Mouse (Mus musculus): ENCODE measurements around the gene Cc2d1a. TPM values are rescaled to one million over a fixed set of nuclear protein-coding genes. Genes with fewer than 3 reads are reported as not detected.

Cc2d1a gene
- total RNA-seq, 1 experiment: 17.7 TPM

DNA sequence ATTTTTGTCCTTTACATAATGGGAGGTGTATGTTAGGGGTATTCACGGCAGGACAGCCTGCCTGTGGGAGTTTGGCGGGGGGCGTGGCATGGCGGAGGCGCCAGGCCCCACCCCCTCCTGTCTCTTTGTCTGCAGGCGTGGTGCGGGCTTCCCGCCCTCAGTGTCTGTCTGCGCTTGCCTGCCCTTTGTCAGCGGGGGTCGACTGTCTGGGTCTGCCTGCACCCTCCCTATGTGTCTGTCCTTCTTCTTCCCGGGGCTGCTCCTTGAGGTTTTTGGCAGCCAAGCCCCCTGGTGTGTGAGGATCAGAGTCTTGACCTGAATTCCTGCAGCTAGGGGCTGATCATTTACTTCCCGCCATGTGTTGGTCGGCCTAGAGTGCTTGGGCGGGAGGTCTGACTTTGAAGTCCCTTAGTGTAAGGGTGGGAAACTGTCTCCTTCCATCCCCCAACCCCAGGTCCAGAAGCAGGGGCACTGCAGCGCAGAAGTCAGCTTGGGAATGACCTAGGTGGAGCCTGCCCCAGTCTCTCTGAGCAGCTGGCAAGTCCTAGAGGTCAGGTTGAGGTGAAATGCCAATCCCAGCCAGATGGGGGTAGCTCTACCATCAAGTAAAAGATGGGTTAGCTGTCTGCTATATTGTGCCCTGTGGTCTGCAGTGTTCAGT, 32.9 kb upstream of the Cc2d1a start:
- Histone ChIP-seq H3K9me3 (ENCODE audit: control insufficient read depth, insufficient read depth, low read depth, low read length) (no peaks in the 10 kb centered on the region), H3K4me3 (ENCODE audit: insufficient read depth in 1 of 2, low read depth in 1 of 2, low read length in 2 of 2, poor library complexity in 1 of 2, severe bottlenecking in 1 of 2) (peak overlapping the region; percentile 46), H3K9ac (ENCODE audit: insufficient read depth, low read depth, low read length, poor library complexity, severe bottlenecking) (peak overlapping the region; percentile 59; the same call in 1 of the 2 replicates), H3K4me1 (ENCODE audit: control insufficient read depth in 2 of 2, insufficient read depth in 2 of 2, low read length in 2 of 2, poor library complexity in 1 of 2) (peaks cover 27 to 40% of the 10 kb centered on the region in 2 experiments), H3K27ac (ENCODE audit: insufficient read depth, low read depth, low read length, poor library complexity, severe bottlenecking) (peak overlapping the region; percentile 76), H3K36me3 (ENCODE audit: control insufficient read depth, insufficient read depth, low read length, poor library complexity, severe bottlenecking) (no peaks in the 10 kb centered on the region)
- in situ Hi-C loops (cut with MboI; ENCODE audit: low sequenced_read_pairs in 2 of 2, unreplicated experiment in 2 of 2): no loop called here
- TF ChIP-seq CHD2 (IDR thresholded peaks at IDR 0.05; ENCODE audit: low read depth, low read length): no peak
- TF ChIP-seq HCFC1 (IDR thresholded peaks at IDR 0.05; ENCODE audit: borderline replicate concordance, insufficient read depth, low read length): no peak
- DNase-seq (ENCODE audit: low read depth, low spot score): peak; percentile 81

DNA sequence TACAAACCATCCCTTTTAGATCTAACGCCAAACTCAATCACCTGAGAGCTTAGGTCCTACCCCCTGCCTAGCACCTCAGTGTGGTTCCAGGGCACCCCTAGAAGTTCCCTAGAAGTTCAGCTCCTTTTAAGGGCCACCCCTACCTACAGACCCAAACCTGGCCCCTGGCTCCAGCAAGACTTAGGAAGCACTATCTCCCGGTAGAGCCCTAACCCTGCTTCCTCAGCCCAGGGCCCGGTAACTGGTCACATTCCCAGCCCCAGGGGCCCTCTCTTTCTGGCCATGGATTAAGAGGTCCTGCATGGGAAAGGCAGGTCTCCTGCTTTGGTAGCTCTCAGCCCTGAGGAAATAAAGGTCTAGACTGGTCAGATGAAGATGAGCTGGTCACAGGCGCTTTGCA, 32.2 kb upstream of the Cc2d1a start:
- no peak for DNase-seq (ENCODE audit: low read depth, low spot score)
- peak overlapping the region; percentile 46; a peak in 3 of 4 replicates for H3K4me3 ChIP-seq (ENCODE audit: insufficient read depth in 1 of 2, low read depth in 1 of 2, low read length in 2 of 2, poor library complexity in 1 of 2, severe bottlenecking in 1 of 2)
- peak overlapping the region; percentile 46 for H3K9ac ChIP-seq (ENCODE audit: insufficient read depth, low read depth, low read length, poor library complexity, severe bottlenecking)
- H3K27ac ChIP-seq (ENCODE audit: insufficient read depth, low read depth, low read length, poor library complexity, severe bottlenecking): peak overlapping the region; percentile 58; the same call in 1 of the 2 replicates
- H3K9me3 ChIP-seq (ENCODE audit: control insufficient read depth, insufficient read depth, low read depth, low read length): no peaks in the 10 kb centered on the region
- TF ChIP-seq MAFK (IDR thresholded peaks at IDR 0.05; ENCODE audit: insufficient read depth, low read depth, low read length) (no peak), CHD2 (IDR thresholded peaks at IDR 0.05; ENCODE audit: low read depth, low read length) (no peak), ZC3H11A (IDR thresholded peaks at IDR 0.05; ENCODE audit: borderline replicate concordance, low read depth, low read length) (no peak), ZNF384 (IDR thresholded peaks at IDR 0.05; ENCODE audit: low read depth, low read length) (no peak), HCFC1 (IDR thresholded peaks at IDR 0.05; ENCODE audit: borderline replicate concordance, insufficient read depth, low read length) (no peak)
- H3K4me1 ChIP-seq (ENCODE audit: control insufficient read depth in 2 of 2, insufficient read depth in 2 of 2, low read length in 2 of 2, poor library complexity in 1 of 2): peaks cover 24 to 37% of the 10 kb centered on the region in 2 experiments
- in situ Hi-C loops (cut with MboI; ENCODE audit: low sequenced_read_pairs in 2 of 2, unreplicated experiment in 2 of 2): no loop called here
- H3K36me3 ChIP-seq (ENCODE audit: control insufficient read depth, insufficient read depth, low read length, poor library complexity, severe bottlenecking): peaks cover 2% of the 10 kb centered on the region; the same call in 1 of the 2 replicates

DNA sequence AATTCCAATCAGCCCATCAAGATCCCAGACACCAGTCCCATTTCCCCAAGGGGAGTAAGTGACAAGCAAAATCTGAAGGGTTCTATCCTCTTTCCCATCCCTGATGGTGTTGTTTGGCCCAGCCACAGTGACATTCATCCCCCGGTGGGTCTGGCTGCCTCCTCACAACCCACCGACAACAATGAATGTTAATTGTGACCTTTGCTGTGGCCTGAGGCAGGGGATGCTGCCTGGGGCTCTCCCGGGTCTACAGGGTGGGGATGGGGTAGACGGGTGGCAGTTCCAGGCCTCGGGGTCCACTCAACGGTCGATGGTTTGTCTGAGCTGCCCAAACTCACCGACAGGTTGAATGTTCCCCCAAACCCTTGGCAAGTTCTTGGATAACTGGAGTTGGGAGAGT, 30.9 kb upstream of the Cc2d1a start:
- in situ Hi-C loops (cut with MboI; ENCODE audit: low sequenced_read_pairs in 2 of 2, unreplicated experiment in 2 of 2): no loop called here
- H3K4me1 ChIP-seq (ENCODE audit: control insufficient read depth in 2 of 2, insufficient read depth in 2 of 2, low read length in 2 of 2, poor library complexity in 1 of 2): peaks cover 18 to 35% of the 10 kb centered on the region in 2 experiments
- H3K9ac ChIP-seq (ENCODE audit: insufficient read depth, low read depth, low read length, poor library complexity, severe bottlenecking): peak overlapping the region; percentile 54; the same call in 1 of the 2 replicates
- no peak overlapping the region; a peak in 1 of 4 replicates for H3K4me3 ChIP-seq (ENCODE audit: insufficient read depth in 1 of 2, low read depth in 1 of 2, low read length in 2 of 2, poor library complexity in 1 of 2, severe bottlenecking in 1 of 2)
- no peak for DNase-seq (ENCODE audit: low read depth, low spot score)
- TF ChIP-seq HCFC1 (IDR thresholded peaks at IDR 0.05; ENCODE audit: borderline replicate concordance, insufficient read depth, low read length) (no peak), MAFK (IDR thresholded peaks at IDR 0.05; ENCODE audit: insufficient read depth, low read depth, low read length) (no peak), ZNF384 (IDR thresholded peaks at IDR 0.05; ENCODE audit: low read depth, low read length) (no peak), CHD2 (IDR thresholded peaks at IDR 0.05; ENCODE audit: low read depth, low read length) (no peak), ZC3H11A (IDR thresholded peaks at IDR 0.05; ENCODE audit: borderline replicate concordance, low read depth, low read length) (no peak)
- no peaks in the 10 kb centered on the region for H3K9me3 ChIP-seq (ENCODE audit: control insufficient read depth, insufficient read depth, low read depth, low read length)
- peaks cover 10% of the 10 kb centered on the region for H3K36me3 ChIP-seq (ENCODE audit: control insufficient read depth, insufficient read depth, low read length, poor library complexity, severe bottlenecking)
- H3K27ac ChIP-seq (ENCODE audit: insufficient read depth, low read depth, low read length, poor library complexity, severe bottlenecking): peak overlapping the region; percentile 40; the same call in 1 of the 2 replicates

- Histone ChIP-seq H3K27ac (ENCODE audit: insufficient read depth, low read depth, low read length, poor library complexity, severe bottlenecking) (peak overlapping the region; percentile 51; the same call in 1 of the 2 replicates), H3K9me3 (ENCODE audit: control insufficient read depth, insufficient read depth, low read depth, low read length) (no peaks in the 10 kb centered on the region), H3K4me1 (ENCODE audit: control insufficient read depth in 2 of 2, insufficient read depth in 2 of 2, low read length in 2 of 2, poor library complexity in 1 of 2) (peaks cover 18 to 34% of the 10 kb centered on the region in 2 experiments), H3K9ac (ENCODE audit: insufficient read depth, low read depth, low read length, poor library complexity, severe bottlenecking) (no peak overlapping the region), H3K4me3 (ENCODE audit: insufficient read depth in 1 of 2, low read depth in 1 of 2, low read length in 2 of 2, poor library complexity in 1 of 2, severe bottlenecking in 1 of 2) (no peak overlapping the region), H3K36me3 (ENCODE audit: control insufficient read depth, insufficient read depth, low read length, poor library complexity, severe bottlenecking) (peaks cover 16% of the 10 kb centered on the region)
- in situ Hi-C loops (cut with MboI; ENCODE audit: low sequenced_read_pairs in 2 of 2, unreplicated experiment in 2 of 2): no loop called here
- DNase-seq (ENCODE audit: low read depth, low spot score): no peak
- TF ChIP-seq ZNF384 (IDR thresholded peaks at IDR 0.05; ENCODE audit: low read depth, low read length) (no peak), ZC3H11A (IDR thresholded peaks at IDR 0.05; ENCODE audit: borderline replicate concordance, low read depth, low read length) (no peak), MAFK (IDR thresholded peaks at IDR 0.05; ENCODE audit: insufficient read depth, low read depth, low read length) (no peak)
These were observed 29.7 kb upstream of the Cc2d1a start for GRCm38 (mm10) chr8:84177405-84177804.

Data from ES-E14 (cell line).